Mouse (Mus musculus): ENCODE measurements around the gene Ehmt2. TPM values are rescaled to one million over a fixed set of nuclear protein-coding genes. Genes with fewer than 3 reads are reported as not detected.

The Ehmt2 gene
- polyA plus RNA-seq, 1 experiment from 2014 or later, result 49.1 TPM

Small RNA genes lying within 50 kb of the gene (microRNA-seq; reads per million reads assigned to microRNA genes)
- gene Mir6972, result not detected

Other genes with a start within 250 kb of the Ehmt2 start
- gene Tnxb, start 227.9 kb upstream of the Ehmt2 start, polyA plus RNA-seq (2016; fragmentation: Nextera tagmentation; extraction: Ambion mirVana), result 0.77 and 0.98 TPM in 2 replicates
- gene C4b, start 154.6 kb upstream of the Ehmt2 start, polyA plus RNA-seq (2016; fragmentation: Nextera tagmentation; extraction: Ambion mirVana), result 0.15 TPM in 1 of 2 replicates, not detected in the other
- 0.15 TPM in 1 of 2 replicates, not detected in the other for gene Cyp21a1, start 93.9 kb upstream of the Ehmt2 start, polyA plus RNA-seq (2016; fragmentation: Nextera tagmentation; extraction: Ambion mirVana)
- 18.2 and 19.6 TPM in 2 replicates for gene Stk19, start 61.5 kb upstream of the Ehmt2 start, polyA plus RNA-seq (2016; fragmentation: Nextera tagmentation; extraction: Ambion mirVana)
- gene Dxo, start 61.5 kb upstream of the Ehmt2 start, polyA plus RNA-seq (2016; fragmentation: Nextera tagmentation; extraction: Ambion mirVana), result 37.2 and 39.9 TPM in 2 replicates
- 35.3 and 39.5 TPM in 2 replicates for gene Skiv2l, start 48.3 kb upstream of the Ehmt2 start, polyA plus RNA-seq (2016; fragmentation: Nextera tagmentation; extraction: Ambion mirVana)
- gene Nelfe, start 48.1 kb upstream of the Ehmt2 start, polyA plus RNA-seq (2016; fragmentation: Nextera tagmentation; extraction: Ambion mirVana), result 73.7 and 81.3 TPM in 2 replicates
- 1.1 and 2.2 TPM in 2 replicates for gene Cfb, start 36.0 kb upstream of the Ehmt2 start, polyA plus RNA-seq (2016; fragmentation: Nextera tagmentation; extraction: Ambion mirVana)
- gene Zbtb12, start 19.0 kb upstream of the Ehmt2 start, polyA plus RNA-seq (2016; fragmentation: Nextera tagmentation; extraction: Ambion mirVana), result 2.6 and 2.8 TPM in 2 replicates
- not detected in 2 replicates for gene Gm20547, start 16.4 kb upstream of the Ehmt2 start, polyA plus RNA-seq (2016; fragmentation: Nextera tagmentation; extraction: Ambion mirVana)
- 0.24 and 0.35 TPM in 2 replicates for gene C2, start 204 bp upstream of the Ehmt2 start, polyA plus RNA-seq (2016; fragmentation: Nextera tagmentation; extraction: Ambion mirVana)
- gene Slc44a4, start 16.0 kb downstream of the Ehmt2 start, polyA plus RNA-seq (2016; fragmentation: Nextera tagmentation; extraction: Ambion mirVana), result 0.08 TPM in 1 of 2 replicates, not detected in the other
- gene Neu1, start 32.8 kb downstream of the Ehmt2 start, polyA plus RNA-seq (2016; fragmentation: Nextera tagmentation; extraction: Ambion mirVana), result 20.8 and 21.5 TPM in 2 replicates
- 0.12 and 0.13 TPM in 2 replicates for gene Hspa1b, start 60.8 kb downstream of the Ehmt2 start, polyA plus RNA-seq (2016; fragmentation: Nextera tagmentation; extraction: Ambion mirVana)
- gene Gm20481, start 71.4 kb downstream of the Ehmt2 start, polyA plus RNA-seq (2016; fragmentation: Nextera tagmentation; extraction: Ambion mirVana), result not detected in 2 replicates
- 6.2 and 6.4 TPM in 2 replicates for gene Hspa1a, start 73.7 kb downstream of the Ehmt2 start, polyA plus RNA-seq (2016; fragmentation: Nextera tagmentation; extraction: Ambion mirVana)
- gene Hspa1l, start 74.2 kb downstream of the Ehmt2 start, polyA plus RNA-seq (2016; fragmentation: Nextera tagmentation; extraction: Ambion mirVana), result 2.9 and 3.1 TPM in 2 replicates
- gene Lsm2, start 83.4 kb downstream of the Ehmt2 start, polyA plus RNA-seq (2016; fragmentation: Nextera tagmentation; extraction: Ambion mirVana), result 143 and 145 TPM in 2 replicates
- 82.6 TPM in 2 replicates for gene Vars, start 102.5 kb downstream of the Ehmt2 start, polyA plus RNA-seq (2016; fragmentation: Nextera tagmentation; extraction: Ambion mirVana)
- 0.32 and 0.37 TPM in 2 replicates for gene Vwa7, start 118.1 kb downstream of the Ehmt2 start, polyA plus RNA-seq (2016; fragmentation: Nextera tagmentation; extraction: Ambion mirVana)
- 2.4 and 2.6 TPM in 2 replicates for gene Sapcd1, start 129.5 kb downstream of the Ehmt2 start, polyA plus RNA-seq (2016; fragmentation: Nextera tagmentation; extraction: Ambion mirVana)
- gene Msh5, start 148.3 kb downstream of the Ehmt2 start, polyA plus RNA-seq (2016; fragmentation: Nextera tagmentation; extraction: Ambion mirVana), result 3.5 and 4.9 TPM in 2 replicates
- 349 and 354 TPM in 2 replicates for gene Clic1, start 151.5 kb downstream of the Ehmt2 start, polyA plus RNA-seq (2016; fragmentation: Nextera tagmentation; extraction: Ambion mirVana)
- gene Ddah2, start 160.6 kb downstream of the Ehmt2 start, polyA plus RNA-seq (2016; fragmentation: Nextera tagmentation; extraction: Ambion mirVana), result 192 and 205 TPM in 2 replicates
- 0.27 TPM in 1 of 2 replicates, not detected in the other for gene Ly6g6c, start 166.9 kb downstream of the Ehmt2 start, polyA plus RNA-seq (2016; fragmentation: Nextera tagmentation; extraction: Ambion mirVana)
- 1.2 and 2.0 TPM in 2 replicates for gene Mpig6b, start 167.7 kb downstream of the Ehmt2 start, polyA plus RNA-seq (2016; fragmentation: Nextera tagmentation; extraction: Ambion mirVana)
- 0.24 and 0.40 TPM in 2 replicates for gene Ly6g6e, start 178.4 kb downstream of the Ehmt2 start, polyA plus RNA-seq (2016; fragmentation: Nextera tagmentation; extraction: Ambion mirVana)
- gene Ly6g6d, start 179.6 kb downstream of the Ehmt2 start, polyA plus RNA-seq (2016; fragmentation: Nextera tagmentation; extraction: Ambion mirVana), result 1.8 and 2.2 TPM in 2 replicates
- gene Ly6g6f, start 187.1 kb downstream of the Ehmt2 start, polyA plus RNA-seq (2016; fragmentation: Nextera tagmentation; extraction: Ambion mirVana), result 1.1 and 1.5 TPM in 2 replicates
- 58.9 and 65.1 TPM in 2 replicates for gene Abhd16a, start 190.8 kb downstream of the Ehmt2 start, polyA plus RNA-seq (2016; fragmentation: Nextera tagmentation; extraction: Ambion mirVana)
- gene Ly6g5c, start 209.8 kb downstream of the Ehmt2 start, polyA plus RNA-seq (2016; fragmentation: Nextera tagmentation; extraction: Ambion mirVana), result not detected in 2 replicates
- gene Ly6g5b, start 217.0 kb downstream of the Ehmt2 start, polyA plus RNA-seq (2016; fragmentation: Nextera tagmentation; extraction: Ambion mirVana), result 0.32 and 0.38 TPM in 2 replicates
- gene Gpank1, start 223.0 kb downstream of the Ehmt2 start, polyA plus RNA-seq (2016; fragmentation: Nextera tagmentation; extraction: Ambion mirVana), result 11.1 and 15.1 TPM in 2 replicates
- 190 and 207 TPM in 2 replicates for gene Csnk2b, start 223.6 kb downstream of the Ehmt2 start, polyA plus RNA-seq (2016; fragmentation: Nextera tagmentation; extraction: Ambion mirVana)
- gene D17H6S53E, start 227.9 kb downstream of the Ehmt2 start, polyA plus RNA-seq (2016; fragmentation: Nextera tagmentation; extraction: Ambion mirVana), result 8.6 and 8.7 TPM in 2 replicates
- gene Apom, start 233.6 kb downstream of the Ehmt2 start, polyA plus RNA-seq (2016; fragmentation: Nextera tagmentation; extraction: Ambion mirVana), result 1.3 and 8.3 TPM in 2 replicates
- gene Bag6, start 236.7 kb downstream of the Ehmt2 start, polyA plus RNA-seq (2016; fragmentation: Nextera tagmentation; extraction: Ambion mirVana), result 56.1 and 61.6 TPM in 2 replicates